Mouse (Mus musculus) myocyte (in vitro differentiated cells): ENCODE results near the gene Slc12a8.

Experiments used
- CEBPB ChIP-seq: IDR thresholded peaks from 2 replicates; pipeline ENCODE4 v1.6.1; 2011; ENCODE audit warnings: mild to moderate bottlenecking, moderate library complexity; ENCODE audit not compliant: poor library complexity, insufficient read depth, severe bottlenecking
- MAX ChIP-seq: IDR thresholded peaks from one replicate; pipeline ENCODE4 v1.6.1; 2011; ENCODE audit warnings: low read depth, mild to moderate bottlenecking, control low read depth
- MYOD1 ChIP-seq, 3 experiments: IDR thresholded peaks; one replicate each; pipeline ENCODE4 v1.6.1; 2011; ENCODE audit warnings: control low read depth in 2 of 3, low read depth in 2 of 3, mild to moderate bottlenecking in 2 of 3, moderate library complexity in 1 of 3; ENCODE audit not compliant: insufficient read length in 2 of 3, control insufficient read depth in 1 of 3
- POLR2A ChIP-seq: IDR thresholded peaks from one replicate; pipeline ENCODE4 v1.6.1; 2011; ENCODE audit warnings: low read depth, mild to moderate bottlenecking, control low read depth, moderate library complexity; ENCODE audit not compliant: insufficient read length
- POLR2AphosphoS2 ChIP-seq: IDR thresholded peaks from one replicate; pipeline ENCODE4 v1.6.1; 2011; ENCODE audit warnings: low read depth, control low read depth; ENCODE audit not compliant: insufficient read length

DNA sequence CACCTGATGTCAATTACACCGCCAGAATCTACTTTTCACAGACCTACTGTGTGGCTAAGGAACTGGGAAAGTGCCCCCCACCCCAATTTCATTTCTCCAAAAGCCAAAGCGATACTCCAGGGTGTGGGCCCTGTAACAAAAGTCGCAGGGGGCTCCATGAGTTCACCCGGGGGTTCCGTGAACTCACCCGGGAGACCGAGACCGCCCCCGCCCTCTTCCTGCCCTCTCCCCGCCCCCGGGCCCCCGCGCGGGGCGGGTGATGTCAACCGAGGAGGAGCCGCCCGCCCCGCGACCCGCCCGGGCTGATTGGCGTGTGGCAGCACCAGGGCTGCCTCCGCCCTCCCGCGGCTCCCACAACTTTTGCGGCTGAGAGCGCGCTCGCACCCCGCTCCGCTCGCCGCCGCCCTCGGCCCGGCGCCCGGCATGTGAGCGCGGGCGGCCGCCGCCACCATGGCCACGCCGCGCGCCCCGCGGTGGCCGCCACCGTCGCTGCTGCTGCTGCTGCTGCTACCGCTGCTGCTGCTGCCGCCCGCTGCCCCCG is 167.1 kb downstream of the Slc12a8 start, which contains the start of gene Heg1:
- TF ChIP-seq MYOD1 (IDR thresholded peaks at IDR 0.05; ENCODE audit: control insufficient read depth in 1 of 3, insufficient read length in 2 of 3, low read depth in 2 of 3), result peak in 1 of 3 experiments; percentile 43
- TF ChIP-seq POLR2AphosphoS2, result peak; percentile 80
- peak; percentile 83 for TF ChIP-seq POLR2A
- no peak for TF ChIP-seq CEBPB
- TF ChIP-seq MAX, result no peak
